In the genomic region with DNA sequence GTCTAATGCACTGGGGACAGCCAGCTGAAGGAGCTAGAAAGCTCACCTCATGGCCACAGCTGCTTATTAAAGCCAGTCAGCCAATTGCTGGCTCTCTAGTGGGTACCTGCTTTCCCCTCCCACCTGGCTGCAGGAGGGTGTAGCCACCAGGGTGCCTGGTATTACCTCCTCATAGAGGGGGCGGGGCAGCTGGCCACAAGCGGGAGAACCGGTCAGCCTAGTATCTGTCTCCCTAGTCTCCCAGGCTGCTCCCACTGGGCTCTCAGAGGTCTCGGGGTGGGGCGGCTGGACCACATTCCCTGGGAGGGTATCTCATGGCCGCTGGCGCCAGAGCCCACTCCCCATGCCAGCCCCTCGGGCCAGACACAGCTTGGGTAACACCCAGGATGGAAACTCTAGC, we compare ENCODE assay signal across 14 mouse cellular contexts. TPM values are rescaled to one million over a fixed set of nuclear protein-coding genes. Genes with fewer than 3 reads are reported as not detected.
DNase-seq lines count a peak whose midpoint lies in the region; ATAC-seq lines count a peak whose summit lies in the region.
"Had no signal": no experiment of that assay in that cellular context is flagged by ENCODE, and none has a peak within 500 bp of the region (broad histone marks: within the 10 kb centered on the region; RNA-seq: fewer than 3 reads in every experiment).

No protein-coding gene starts in this region.

- peak; percentile 68 for DNase-seq in embryonic facial prominence, embryonic 10.5 days (ENCODE audit: low spot score)
- peak; percentile 75 to 86 for DNase-seq in kidney, postnatal 25 days
- DNase-seq in lung, postnatal 36 days = peak; percentile 93
- DNase-seq in cerebellum, adult 8-10 months = no peak
- DNase-seq in spleen, postnatal 4 days (ENCODE audit: low spot score in 2 of 2) = no peak
- no peak for DNase-seq in gastrocnemius, postnatal 25 days
- no peak for DNase-seq in c-Kit-positive CD71-positive TER-119-positive erythroid progenitor cells, embryonic 14.5 days (ENCODE audit: low spot score)
- DNase-seq: retina, postnatal 1 day had no signal

- ATAC-seq in intestine, embryonic 15.5 days = peak; percentile 93

- peaks cover 14% of the 10 kb centered on the region for H3K4me1 ChIP-seq in embryonic facial prominence, embryonic 10.5 days
- peaks cover 16% of the 10 kb centered on the region for H3K4me1 ChIP-seq in intestine, embryonic 15.5 days (replicated peaks)
- H3K4me1 ChIP-seq: hindbrain, embryonic 15.5 days had no signal

- H3K36me3 ChIP-seq in embryonic facial prominence, embryonic 10.5 days (replicated peaks) = no peaks in the 10 kb centered on the region
- no peaks in the 10 kb centered on the region for H3K36me3 ChIP-seq in intestine, embryonic 15.5 days
- H3K36me3 ChIP-seq: hindbrain, embryonic 15.5 days had no signal

- H3K27ac ChIP-seq in embryonic facial prominence, embryonic 10.5 days (replicated peaks) = peak overlapping the region; percentile 80
- 0 out of 2 replicates have a peak overlapping the region, but pooled peaks have one; percentile 32 for H3K27ac ChIP-seq in intestine, embryonic 15.5 days
- H3K27ac ChIP-seq: hindbrain, embryonic 15.5 days; macrophage had no signal

- H3K4me3 ChIP-seq in embryonic facial prominence, embryonic 10.5 days = peak overlapping the region; percentile 25; the same call in 1 of the 2 replicates
- H3K4me3 ChIP-seq in intestine, embryonic 15.5 days (replicated peaks) = no peak overlapping the region
- H3K4me3 ChIP-seq: hindbrain, embryonic 15.5 days had no signal

- H3K9ac ChIP-seq in intestine, embryonic 15.5 days = no peak overlapping the region
- H3K9ac ChIP-seq: hindbrain, embryonic 15.5 days had no signal

- peaks cover 5% of the 10 kb centered on the region; the same call in 1 of the 2 replicates for H3K9me3 ChIP-seq in embryonic facial prominence, embryonic 10.5 days
- no peaks in the 10 kb centered on the region for H3K9me3 ChIP-seq in intestine, embryonic 15.5 days
- H3K9me3 ChIP-seq: hindbrain, embryonic 15.5 days had no signal

- peaks cover 2% of the 10 kb centered on the region; the same call in 1 of the 2 replicates for H3K27me3 ChIP-seq in embryonic facial prominence, embryonic 10.5 days (replicated peaks; ENCODE audit: low read depth, poor library complexity, severe bottlenecking)
- no peaks in the 10 kb centered on the region for H3K27me3 ChIP-seq in intestine, embryonic 15.5 days (replicated peaks)
- H3K27me3 ChIP-seq: hindbrain, embryonic 15.5 days had no signal

- WGBS in embryonic facial prominence, embryonic 10.5 days = 14% methylated on average over 8 of the region's 8 CpGs
- WGBS in intestine, embryonic 15.5 days = 11% methylated on average over 8 of the region's 8 CpGs

- peak overlapping the region; percentile 30; the same call in 1 of the 2 replicates for H3K4me2 ChIP-seq in intestine, embryonic 15.5 days (replicated peaks)
- H3K4me2 ChIP-seq: hindbrain, embryonic 15.5 days had no signal

RNA-seq across cellular contexts. Expression of a gene that starts 8.5 kb away (rescaled TPM):
- polyA plus RNA-seq in embryonic facial prominence, embryonic 10.5 days (2016; fragmentation: Nextera tagmentation; extraction: Ambion mirVana) = 2.7 and 4.3 TPM in 2 replicates
- 68.4 and 74.3 TPM in 2 replicates for polyA plus RNA-seq in intestine, embryonic 15.5 days (2015; fragmentation: Nextera tagmentation; extraction: Ambion mirVana)
- 10 to 100 TPM; 23.0 to 24.7 TPM for total RNA-seq in gastrocnemius, postnatal 25 days (2021)
- polyA plus RNA-seq: macrophage had no signal

RNA-seq across cellular contexts. Expression of a gene that starts 46.4 kb away (rescaled TPM):
- not detected in 2 replicates for polyA plus RNA-seq in embryonic facial prominence, embryonic 10.5 days (2016; fragmentation: Nextera tagmentation; extraction: Ambion mirVana)
- not detected in 2 replicates for polyA plus RNA-seq in intestine, embryonic 15.5 days (2015; fragmentation: Nextera tagmentation; extraction: Ambion mirVana)
- not detected for total RNA-seq in gastrocnemius, postnatal 25 days (2021)
- total RNA-seq: CH12.LX; left cerebral cortex, postnatal 25 days had no signal
- polyA plus RNA-seq: frontal cortex, adult 2 months; hindbrain, embryonic 15.5 days; macrophage had no signal

Comparison
In these comparisons a context has a peak if more than half of its experiments do, and no peak if none do; other contexts are left out.
1. DNase-seq: peak in embryonic facial prominence, embryonic 10.5 days (single experiment), kidney, postnatal 25 days (2 of 2) and lung, postnatal 36 days (single experiment); none in cerebellum, adult 8-10 months (single experiment), spleen, postnatal 4 days (0 of 2), gastrocnemius, postnatal 25 days (single experiment) and c-Kit-positive CD71-positive TER-119-positive erythroid progenitor cells, embryonic 14.5 days (single experiment).
2. RNA of a gene that starts 8.5 kb away (polyA plus RNA-seq): 68.4 to 74.3 TPM in intestine, embryonic 15.5 days; 2.7 to 4.3 TPM in embryonic facial prominence, embryonic 10.5 days; every median in the first group is over 10 times any median in the second.